Mouse (Mus musculus) limb, embryonic 11.5 days (tissue): ENCODE results near the gene Kcnj10. TPM values are rescaled to one million over a fixed set of nuclear protein-coding genes. Genes with fewer than 3 reads are reported as not detected.
A peak's percentile ranks its signal among the peaks of the same experiment; 100 is the strongest.

Experiments used
- ATAC-seq: fragments of 200-750 bp; cut with Nextera tagmentation; 2 replicates; pipeline ENCODE4 v1.8.0; 2017; ENCODE audit warnings: low read depth; ENCODE audit not compliant: insufficient number of reproducible peaks, low FRiP score, low TSS enrichment
- DNase-seq: peaks from one replicate; pipeline ENCODE4 v3.0.0-alpha.2; 2015; ENCODE audit warnings: low spot score
- H3K27ac ChIP-seq: fragments of 300-500 bp; sonication (generic); replicated peaks from 2 replicates; pipeline ENCODE4 v1.5.1; 2014; ENCODE audit warnings: low read depth, mild to moderate bottlenecking, low read length
- H3K27me3 ChIP-seq: fragments of 300-500 bp; sonication (generic); 2 replicates; pipeline ENCODE4 v1.6.1; 2014; ENCODE audit warnings: mild to moderate bottlenecking, low read length, mixed read lengths; ENCODE audit not compliant: control insufficient read depth, insufficient read depth
- H3K36me3 ChIP-seq: fragments of 300-500 bp; sonication (generic); 2 replicates; pipeline ENCODE4 v1.6.1; 2014; ENCODE audit warnings: mild to moderate bottlenecking, low read length, moderate library complexity, mixed read lengths; ENCODE audit not compliant: control insufficient read depth, insufficient read depth
- H3K4me1 ChIP-seq: fragments of 300-500 bp; sonication (generic); 2 replicates; pipeline ENCODE4 v1.6.1; 2014; ENCODE audit warnings: low read length, mixed read lengths; ENCODE audit not compliant: control insufficient read depth, insufficient read depth
- H3K4me2 ChIP-seq: fragments of 300-500 bp; sonication (generic); 2 replicates; pipeline ENCODE4 v1.6.1; 2014; ENCODE audit warnings: low read depth, mild to moderate bottlenecking, moderate library complexity; ENCODE audit not compliant: severe bottlenecking
- H3K4me3 ChIP-seq: fragments of 300-500 bp; sonication (generic); 2 replicates; pipeline ENCODE4 v1.5.1; 2014; ENCODE audit warnings: low read depth, low read length
- H3K9ac ChIP-seq: fragments of 300-500 bp; sonication (generic); 2 replicates; pipeline ENCODE4 v1.6.1; 2014; ENCODE audit warnings: mild to moderate bottlenecking, low read length
- H3K9me3 ChIP-seq: fragments of 300-500 bp; sonication (generic); 2 replicates; pipeline ENCODE4 v1.6.1; 2016; ENCODE audit warnings: low read length; ENCODE audit not compliant: control insufficient read depth
- WGBS: fragments of 180-500 bp; shearing (Covaris S2); extraction: QIAGEN DNeasy Blood & Tissue Kit; methylation state at CpG from one replicate; pipeline ENCODE4 v1.1.7; 2014; 5-methylcytosine and 5-hydroxymethylcytosine counted together
- polyA plus RNA-seq: library from polyadenylated mRNA; unstranded; fragments of >200 nt; fragmentation: Nextera tagmentation; extraction: Ambion mirVana; gene quantifications from 2 replicates; pipeline ENCODE4 v1.2.1, GENCODE M21; 2014

Kcnj10 gene
- polyA plus RNA-seq, 1 experiment from 2014 or later: 0.11 TPM

DNA sequence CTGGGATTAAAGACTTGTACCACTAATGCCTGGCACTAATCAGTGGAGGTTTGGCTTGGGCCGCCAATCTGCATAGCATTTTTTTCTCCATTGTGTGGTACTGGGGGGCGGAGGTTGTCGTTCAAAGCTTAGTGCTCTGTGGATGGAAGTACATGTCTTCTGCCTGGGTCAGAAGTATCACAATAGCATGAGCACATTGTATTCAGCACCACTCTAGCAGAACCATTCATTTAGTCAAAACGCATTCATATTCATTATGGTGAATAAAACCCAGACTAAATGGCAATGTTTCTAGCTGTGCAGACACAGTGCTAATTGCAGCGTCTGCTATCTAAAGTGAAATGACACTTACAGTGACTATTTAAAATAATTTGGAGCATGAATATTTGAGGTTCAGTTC, 46.2 kb downstream of the Kcnj10 start:
- H3K36me3 ChIP-seq: no peaks in the 10 kb centered on the region
- H3K4me3 ChIP-seq: no peak overlapping the region
- no peaks in the 10 kb centered on the region for H3K27me3 ChIP-seq
- H3K9me3 ChIP-seq: no peaks in the 10 kb centered on the region
- no peak overlapping the region for H3K27ac ChIP-seq
- no peak overlapping the region for H3K9ac ChIP-seq
- no peak overlapping the region for H3K4me2 ChIP-seq
- peaks cover 3% of the 10 kb centered on the region; the same call in 1 of the 2 replicates for H3K4me1 ChIP-seq
- ATAC-seq (no peak), DNase-seq (no peak)
- WGBS: 82% methylated on average over 5 of the region's 5 CpGs

DNA sequence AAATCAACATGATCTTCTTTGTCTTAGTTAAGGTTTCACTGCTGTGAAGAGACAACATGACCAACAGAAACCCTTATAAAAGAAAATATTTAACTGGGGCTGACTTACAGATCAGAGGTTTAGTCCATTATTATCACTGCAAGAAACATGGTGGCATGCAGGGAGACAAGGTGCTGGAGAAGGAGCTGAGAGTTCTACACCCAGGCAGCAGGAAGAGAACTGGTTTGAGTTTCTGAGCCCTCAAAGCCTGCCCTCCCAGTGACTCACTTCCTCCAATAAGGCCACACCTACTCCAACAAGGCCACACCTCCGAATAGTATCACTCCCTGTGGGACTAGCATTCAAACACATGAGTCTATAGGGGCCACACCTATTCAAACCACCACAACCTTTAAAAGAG, 49.8 kb downstream of the Kcnj10 start:
- WGBS: 70% methylated on average over 1 of the region's 1 CpGs
- H3K4me1 ChIP-seq: peaks cover 4% of the 10 kb centered on the region; the same call in 1 of the 2 replicates
- H3K27ac ChIP-seq: no peak overlapping the region
- no peak for ATAC-seq
- no peak overlapping the region for H3K4me3 ChIP-seq
- no peaks in the 10 kb centered on the region for H3K36me3 ChIP-seq
- 0 out of 2 replicates have a peak, but pooled peaks cover 4% of the 10 kb centered on the region for H3K27me3 ChIP-seq
- H3K9ac ChIP-seq: no peak overlapping the region
- H3K9me3 ChIP-seq: no peaks in the 10 kb centered on the region
- no peak overlapping the region for H3K4me2 ChIP-seq
- DNase-seq: no peak

- H3K9me3 ChIP-seq: no peaks in the 10 kb centered on the region
- no peak overlapping the region for H3K4me3 ChIP-seq
- H3K27ac ChIP-seq: no peak overlapping the region
- WGBS: 17% methylated on average over 20 of the region's 20 CpGs
- H3K4me2 ChIP-seq: peak overlapping the region; percentile 32
- ATAC-seq (no peak), DNase-seq (peak; percentile 45)
- H3K27me3 ChIP-seq: 0 out of 2 replicates have a peak, but pooled peaks cover 4% of the 10 kb centered on the region
- peaks cover 4% of the 10 kb centered on the region; the same call in 1 of the 2 replicates for H3K4me1 ChIP-seq
- 0 out of 2 replicates have a peak overlapping the region, but pooled peaks have one; percentile 18 for H3K9ac ChIP-seq
- no peaks in the 10 kb centered on the region for H3K36me3 ChIP-seq
Observed at GRCm38 (mm10) chr1:172391807-172392581, 51.0 kb downstream of the Kcnj10 start.

DNA sequence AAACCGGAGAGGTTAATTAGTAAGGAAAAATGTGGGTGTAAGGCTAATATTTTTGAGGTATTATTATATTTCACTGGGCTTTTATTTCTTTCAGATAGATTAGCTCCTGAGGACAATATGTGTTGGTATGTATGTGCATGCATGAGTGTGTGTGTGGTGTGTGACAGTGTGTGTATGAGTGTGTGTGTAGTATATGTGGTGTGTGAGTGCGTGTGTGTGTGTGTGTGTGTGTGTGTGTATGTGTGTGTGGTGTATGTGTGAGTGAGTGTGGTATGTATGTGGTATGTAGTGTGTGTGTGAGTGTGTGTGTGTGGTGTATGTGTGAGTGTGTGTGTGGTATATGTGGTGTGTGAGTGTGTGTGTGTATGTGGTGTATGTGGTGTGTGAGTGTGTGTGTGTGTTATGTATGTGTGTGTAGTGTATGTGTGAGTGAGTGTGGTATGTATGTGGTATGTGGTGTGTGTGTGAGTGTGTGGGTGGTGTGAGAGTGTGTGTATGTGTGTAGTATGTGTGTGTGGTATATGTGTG, 51.7 kb downstream of the Kcnj10 start:
- WGBS: 86% methylated on average over 2 of the region's 2 CpGs
- H3K9me3 ChIP-seq: no peaks in the 10 kb centered on the region
- peak; percentile 59 for ATAC-seq
- no peak overlapping the region for H3K9ac ChIP-seq
- H3K4me2 ChIP-seq: no peak overlapping the region
- no peak overlapping the region for H3K27ac ChIP-seq
- peaks cover 4% of the 10 kb centered on the region; the same call in 1 of the 2 replicates for H3K4me1 ChIP-seq
- no peaks in the 10 kb centered on the region for H3K36me3 ChIP-seq
- no peak overlapping the region for H3K4me3 ChIP-seq
- no peak for DNase-seq
- 0 out of 2 replicates have a peak, but pooled peaks cover 4% of the 10 kb centered on the region for H3K27me3 ChIP-seq

- ATAC-seq (no peak), DNase-seq (no peak)
- Histone ChIP-seq H3K4me3 (no peak overlapping the region), H3K36me3 (no peaks in the 10 kb centered on the region), H3K27ac (no peak overlapping the region), H3K9me3 (no peaks in the 10 kb centered on the region), H3K27me3 (0 out of 2 replicates have a peak, but pooled peaks cover 4% of the 10 kb centered on the region), H3K9ac (no peak overlapping the region), H3K4me2 (no peak overlapping the region), H3K4me1 (peaks cover 4% of the 10 kb centered on the region; the same call in 1 of the 2 replicates)
- WGBS: 62% methylated on average over 8 of the region's 8 CpGs
Observed at GRCm38 (mm10) chr1:172393739-172394138, 52.7 kb downstream of the Kcnj10 start.

DNA sequence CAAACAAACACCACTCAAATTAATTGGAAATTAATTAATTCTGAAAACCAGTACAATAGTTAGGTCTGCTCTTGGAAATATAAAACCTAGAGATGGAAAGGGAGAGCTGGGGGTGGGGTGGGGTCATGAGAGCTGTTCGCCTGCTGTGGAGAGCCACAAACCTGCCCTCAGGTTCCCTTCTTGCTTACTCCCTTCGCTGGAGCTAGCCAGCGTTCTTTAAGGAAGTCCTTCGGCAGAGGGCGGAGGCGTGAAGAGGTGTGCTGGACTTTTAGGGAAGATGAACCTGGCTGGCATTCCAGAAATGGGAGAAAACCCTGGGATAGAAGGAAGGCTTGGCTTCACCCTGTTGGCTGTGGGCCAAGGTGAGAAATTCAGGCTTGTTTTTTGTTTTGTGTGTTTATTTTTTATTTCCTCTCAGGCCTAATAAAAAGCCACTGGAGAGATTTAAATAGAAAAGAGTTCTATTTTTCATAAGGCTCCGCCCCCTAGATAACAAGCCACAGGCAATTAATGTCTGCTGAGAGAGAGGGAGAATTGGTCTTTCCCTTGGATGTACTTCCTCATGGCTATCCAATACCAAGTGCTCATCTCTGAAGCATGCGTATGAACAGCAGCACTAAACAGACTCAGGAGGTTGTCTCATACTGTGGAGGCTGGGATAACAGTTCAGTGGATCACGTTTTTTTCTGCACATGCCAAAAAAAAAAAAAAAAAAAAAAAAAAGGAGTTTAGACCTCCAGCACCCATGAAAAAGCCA, 56.2 kb downstream of the Kcnj10 start:
- no peak overlapping the region for H3K4me3 ChIP-seq
- no peak overlapping the region for H3K9ac ChIP-seq
- 62% methylated on average over 9 of the region's 9 CpGs for whole genome bisulfite sequencing

GRCm38 (mm10) chr1:172406077-172406706, 65.2 kb downstream of the Kcnj10 start:
- Histone ChIP-seq H3K27me3 (no peaks in the 10 kb centered on the region), H3K27ac (no peak overlapping the region), H3K4me2 (no peak overlapping the region), H3K4me1 (no peaks in the 10 kb centered on the region), H3K9me3 (no peaks in the 10 kb centered on the region), H3K4me3 (no peak overlapping the region), H3K9ac (no peak overlapping the region), H3K36me3 (no peaks in the 10 kb centered on the region)
- ATAC-seq: no peak
- WGBS: 40% methylated on average over 16 of the region's 16 CpGs
- DNase-seq: no peak

More for the DNA sequence above, 56.2 kb downstream of the Kcnj10 start:
- ATAC-seq (no peak), DNase-seq (no peak)
- H3K27me3 ChIP-seq: 0 out of 2 replicates have a peak, but pooled peaks cover 4% of the 10 kb centered on the region
- no peaks in the 10 kb centered on the region for H3K36me3 ChIP-seq
- no peak overlapping the region for H3K27ac ChIP-seq
- no peak overlapping the region for H3K4me2 ChIP-seq
- H3K4me1 ChIP-seq: peaks cover 2% of the 10 kb centered on the region; the same call in 1 of the 2 replicates
- no peaks in the 10 kb centered on the region for H3K9me3 ChIP-seq

- no peak overlapping the region for H3K4me3 ChIP-seq
- no peaks in the 10 kb centered on the region for H3K4me1 ChIP-seq
- 9% methylated on average over 6 of the region's 6 CpGs for WGBS
- no peak overlapping the region for H3K4me2 ChIP-seq
- H3K27ac ChIP-seq: no peak overlapping the region
- H3K9ac ChIP-seq: no peak overlapping the region
- ATAC-seq: no peak
- DNase-seq: no peak
- no peaks in the 10 kb centered on the region for H3K36me3 ChIP-seq
- H3K9me3 ChIP-seq: no peaks in the 10 kb centered on the region
- H3K27me3 ChIP-seq: no peaks in the 10 kb centered on the region
Observed at GRCm38 (mm10) chr1:172408996-172409395, 68.0 kb downstream of the Kcnj10 start.
